In genomic region chrX:20364391-20365365, GRCm38 (mm10) we compare ENCODE assay signal across 8 mouse cellular contexts. TPM values are rescaled to one million over a fixed set of nuclear protein-coding genes. Genes with fewer than 3 reads are reported as not detected.
DNase-seq lines count a peak whose midpoint lies in the region; ATAC-seq and TF ChIP-seq lines count a peak whose summit lies in the region.

Gene Rp2 (plus strand): TSS chrX:20364481.

- H3K4me1 ChIP-seq in forebrain, embryonic 14.5 days (ENCODE audit: control insufficient read depth, insufficient read depth, low read length): no peaks in the 10 kb centered on the region
- H3K4me1 ChIP-seq in lung, adult 2 months (ENCODE audit: control insufficient read depth, insufficient read depth, low read length): no peaks in the 10 kb centered on the region; the same call in 1 of the 2 replicates

- H3K4me2 ChIP-seq in forebrain, embryonic 14.5 days (ENCODE audit: low read length): peak within 1 kb of the TSS; percentile 54

- intact Hi-C loops in heart, postnatal 14 days (cut with DNase I): loop anchor here (5.0 kb wide), 2 partner anchors 63 to 208 kb away; partner anchors contain the start of gene Jade3

- no peaks in the 10 kb centered on the region for H3K27me3 ChIP-seq in forebrain, embryonic 14.5 days (replicated peaks; ENCODE audit: control insufficient read depth, insufficient read depth, low read length)

- TF ChIP-seq POLR2A in lung, adult 2 months (IDR thresholded peaks at IDR 0.05; ENCODE audit: borderline replicate concordance, extremely low read depth, low read depth, low read length): peak; percentile 43; the same call in 1 of the 2 replicates

- 21% methylated on average over 35 of the region's 35 CpGs for WGBS in forebrain, embryonic 14.5 days
- 22% methylated on average over 35 of the region's 35 CpGs for WGBS in lung, adult 2 months

- H3K9me3 ChIP-seq in forebrain, embryonic 14.5 days (replicated peaks; ENCODE audit: control insufficient read depth, low read length): no peaks in the 10 kb centered on the region

- H3K36me3 ChIP-seq in forebrain, embryonic 14.5 days (ENCODE audit: control insufficient read depth, insufficient read depth, low read length): no peaks in the 10 kb centered on the region

- peak; percentile 92 for DNase-seq in ES-CJ7 (ENCODE audit: low read depth, low spot score)
- DNase-seq in cerebellum, adult 11 months: peak; percentile 72
- peak; percentile 88 for DNase-seq in forebrain, embryonic 14.5 days (ENCODE audit: low spot score)
- DNase-seq in heart, postnatal 14 days: peak; percentile 71 to 77
- peak; percentile 71 to 81 for DNase-seq in layer of hippocampus, adult 18-20 months (ENCODE audit: low spot score in 2 of 2)
- DNase-seq in lung, adult 2 months: peak; percentile 75
- peak; percentile 75 to 83 for DNase-seq in thymus, adult 18-20 months

- no peak for TF ChIP-seq CTCF in lung, adult 2 months (IDR thresholded peaks at IDR 0.05; ENCODE audit: insufficient read depth, low read length)

- peak within 1 kb of the TSS; percentile 69 for H3K9ac ChIP-seq in forebrain, embryonic 14.5 days (ENCODE audit: low read length)

- peak within 1 kb of the TSS; percentile 54 for H3K4me3 ChIP-seq in forebrain, embryonic 14.5 days (ENCODE audit: low read depth, low read length)
- peak within 1 kb of the TSS; percentile 66 for H3K4me3 ChIP-seq in lung, adult 2 months (replicated peaks; ENCODE audit: extremely low read depth, low read depth, low read length)

- peak; percentile 99 for ATAC-seq in forebrain, embryonic 14.5 days
- ATAC-seq in neutrophil, adult 5-6 weeks (ENCODE audit: extremely low read depth, insufficient number of reproducible peaks, low FRiP score, poor library complexity, severe bottlenecking): peak; percentile 100

- H3K27ac ChIP-seq in forebrain, embryonic 14.5 days (ENCODE audit: low read depth, low read length): peak within 1 kb of the TSS; percentile 39; the same call in 1 of the 2 replicates

RNA-seq across cellular contexts. Expression of gene Rp2, which starts in this region (rescaled TPM):
- 13.4 and 17.8 TPM in 2 replicates for polyA plus RNA-seq in forebrain, embryonic 14.5 days (2014; fragmentation: Nextera tagmentation; extraction: Ambion mirVana)
- total RNA-seq in heart, postnatal 14 days (2021): 10 to 100 TPM; 10.7 to 11.1 TPM
- total RNA-seq in layer of hippocampus, adult 18-20 months (2021): 10 to 100 TPM; 14.6 to 18.6 TPM
- 6.9 and 8.1 TPM in 2 replicates for polyA plus RNA-seq in lung, adult 2 months (2012; rRNA removed)
- 47.9 and 50.6 TPM in 2 replicates for total RNA-seq in neutrophil, adult 5-6 weeks (2017)

Comparison
In these comparisons a context has a peak if more than half of its experiments do, and no peak if none do; other contexts are left out.
1. Peak in every context shown above with its lines: DNase-seq, ATAC-seq, H3K4me3 ChIP-seq and H3K27ac ChIP-seq.